Mouse (Mus musculus) right cerebral cortex, adult 2 months (tissue): Measurements from ENCODE around the gene Sh3bp1.
A peak's percentile ranks its signal among the peaks of the same experiment; 100 is the strongest.
"Not testable (repeated sequence)": the region's sequence is repeated elsewhere in the genome, so short reads cannot be mapped to it uniquely, and the experiment has no call there.

Experiments used
- DNase-seq, 2 experiments: peaks; one replicate each; pipeline ENCODE4 v3.0.0; 2021 to 2022; ENCODE audit warnings: low spot score in 2 of 2

Sh3bp1 gene

GRCm38 (mm10) chr15:78877810-78878390 lies 21.7 kb upstream of the Sh3bp1 start:
- peak in 1 of 2 experiments; percentile 14 for DNase-seq

DNA sequence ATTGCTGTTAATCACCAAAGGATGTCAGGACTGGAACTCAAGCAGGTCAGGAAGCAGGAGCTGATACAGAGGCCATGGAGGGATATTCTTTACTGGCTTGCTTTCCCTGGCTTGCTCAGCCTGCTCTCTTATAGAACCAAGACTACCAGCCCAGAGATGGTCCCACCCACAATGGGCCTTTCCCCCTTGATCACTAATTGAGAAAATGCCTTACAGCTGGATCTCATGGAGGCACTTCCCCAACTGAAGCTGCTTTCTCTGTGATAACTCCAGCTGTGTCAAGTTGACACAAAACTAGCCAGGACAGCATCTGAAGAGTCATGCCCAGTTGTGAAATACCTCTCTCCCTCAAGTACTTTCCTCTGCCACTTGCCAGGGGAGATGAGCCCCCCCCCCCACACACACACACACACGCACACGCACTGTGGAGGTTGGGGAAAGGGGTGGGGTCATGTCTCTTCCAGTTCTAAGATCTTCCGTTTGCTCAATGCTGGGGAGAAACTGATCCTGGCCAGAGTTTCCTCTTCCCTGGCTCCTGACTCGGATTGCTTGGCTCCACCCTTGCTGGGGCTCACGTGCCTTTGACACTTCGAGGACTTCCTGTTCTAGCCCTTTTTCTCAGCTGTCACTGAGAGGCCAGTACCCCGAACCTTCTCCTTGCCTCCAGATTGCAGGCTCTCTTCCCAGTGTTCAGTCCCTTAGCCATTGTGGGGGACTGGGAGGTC lies 20.6 kb upstream of the Sh3bp1 start:
- not testable (repeated sequence) for DNase-seq

GRCm38 (mm10) chr15:78880432-78880831 lies 19.1 kb upstream of the Sh3bp1 start:
- DNase-seq = no peak

DNA sequence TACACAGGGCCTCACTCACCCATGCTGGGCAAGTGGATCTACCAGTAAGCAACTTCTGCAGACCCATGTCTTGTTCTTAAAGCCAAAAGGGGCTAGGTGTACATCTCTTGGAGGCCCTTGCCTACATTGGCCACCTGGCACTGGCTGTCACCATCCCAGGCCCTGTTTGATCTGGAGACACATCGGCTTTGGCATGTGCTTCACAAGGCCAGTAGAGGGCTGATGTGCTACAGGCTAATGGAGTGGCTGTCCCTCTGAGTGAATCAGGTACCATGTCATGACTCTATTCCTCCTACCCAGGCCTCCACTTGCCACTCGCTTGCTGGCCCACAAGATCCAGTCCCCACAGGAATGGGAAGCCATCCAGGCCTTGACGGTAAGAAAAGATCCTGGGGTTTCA lies 17.7 kb upstream of the Sh3bp1 start:
- no peak for DNase-seq

DNA sequence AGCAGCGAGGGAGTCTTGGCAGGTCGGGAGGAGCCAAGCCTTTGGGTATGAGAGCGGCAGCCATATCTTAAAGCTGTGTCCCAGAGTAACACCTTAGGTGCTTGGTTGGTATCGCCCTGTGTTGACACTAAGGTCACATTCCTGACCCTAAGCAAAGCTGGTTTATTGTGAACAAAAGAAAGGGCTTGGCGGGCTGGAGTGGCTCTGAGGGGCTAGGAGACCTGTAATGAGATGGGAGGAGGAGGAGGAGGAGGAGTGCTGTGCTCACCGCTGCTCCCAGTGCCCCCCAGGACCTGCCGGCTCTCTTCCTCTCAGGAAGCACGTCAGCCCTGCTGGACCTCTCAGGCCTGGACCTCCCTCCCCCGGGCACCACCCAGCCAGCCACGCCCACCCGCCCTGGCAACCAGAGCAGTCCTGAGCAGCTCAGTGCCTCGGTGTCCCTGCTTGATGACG lies 10.1 kb upstream of the Sh3bp1 start:
- DNase-seq = no peak

DNA sequence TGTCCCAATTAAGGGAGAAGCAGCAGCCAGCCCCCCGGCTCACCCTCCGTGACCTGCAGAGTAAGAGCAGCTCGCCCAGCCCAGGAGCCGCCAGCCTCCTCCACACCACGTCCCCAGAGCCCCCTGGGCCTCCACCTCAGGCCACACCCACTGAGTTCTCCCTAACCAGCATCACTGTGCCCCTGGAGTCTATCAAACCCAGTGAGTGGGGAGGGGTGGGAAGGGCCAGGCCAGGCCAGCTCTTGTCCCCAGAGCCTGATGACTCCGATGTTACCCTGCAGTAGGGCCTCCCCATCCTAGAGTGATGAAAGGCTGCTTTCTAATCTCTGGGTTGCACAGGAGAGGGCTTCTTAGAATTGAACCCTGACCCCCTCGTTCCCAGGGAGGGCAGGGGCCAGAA lies 7.1 kb upstream of the Sh3bp1 start:
- DNase-seq = no peak

DNA sequence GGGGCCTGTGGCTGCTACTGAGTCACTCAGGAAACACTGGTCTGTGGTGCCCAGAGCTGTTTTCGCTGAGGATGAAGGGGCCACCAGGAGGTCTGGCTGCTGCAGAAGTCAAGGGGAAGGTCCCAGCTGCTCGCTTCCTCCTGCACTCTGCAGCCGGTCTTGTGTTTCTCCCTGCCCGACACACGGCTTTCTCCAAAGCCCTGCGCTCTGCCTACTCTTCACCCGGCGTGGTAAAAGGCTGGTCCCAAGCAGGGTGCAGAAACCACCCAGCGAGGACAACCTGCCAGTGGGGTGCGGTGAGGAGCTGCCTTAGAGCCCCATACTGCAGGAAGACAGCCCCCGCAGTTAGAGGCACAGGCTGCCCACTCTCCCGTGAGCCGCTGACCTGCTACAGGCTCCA lies 4.8 kb upstream of the Sh3bp1 start:
- DNase-seq = no peak

DNA sequence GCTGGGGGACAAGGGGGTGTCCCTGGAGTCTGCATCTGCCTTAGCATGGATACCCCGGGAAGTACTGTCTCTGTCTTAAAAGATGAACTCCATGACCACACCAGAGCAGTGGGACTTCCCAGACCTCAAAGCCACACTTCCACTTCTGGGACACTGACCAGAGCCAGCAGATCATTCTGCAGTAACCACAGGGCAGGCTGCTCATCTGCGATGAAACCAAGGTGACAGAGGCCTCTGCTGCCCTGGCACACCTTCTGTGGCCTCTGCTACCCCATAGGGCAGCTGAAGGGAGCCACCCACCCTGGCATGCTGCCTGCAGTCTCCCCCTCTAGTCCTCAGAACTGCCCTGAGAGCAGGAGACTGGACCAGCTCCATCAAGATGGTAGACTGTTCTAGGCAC lies 3.8 kb upstream of the Sh3bp1 start:
- no peak for DNase-seq

- no peak for DNase-seq
These were observed 3.4 kb upstream of the Sh3bp1 start for GRCm38 (mm10) chr15:78896149-78896548.

- DNase-seq = no peak
These were observed 2.1 kb upstream of the Sh3bp1 start for GRCm38 (mm10) chr15:78897488-78897887.

- DNase-seq = no peak
These were observed 1.0 kb upstream of the Sh3bp1 start for GRCm38 (mm10) chr15:78898507-78899001.

GRCm38 (mm10) chr15:78899409-78899739 lies 194 bp upstream of the Sh3bp1 start, which contains the start of gene Gm49510:
Gene Gm49510 (plus strand): TSS chr15:78899667.
- DNase-seq = peak in 1 of 2 experiments; percentile 9

- DNase-seq = no peak
These were observed 1.2 kb downstream of the Sh3bp1 start for GRCm38 (mm10) chr15:78900585-78901421.

- no peak for DNase-seq
These were observed 1.8 kb downstream of the Sh3bp1 start for GRCm38 (mm10) chr15:78901422-78901789.

GRCm38 (mm10) chr15:78903243-78903642 lies 3.7 kb downstream of the Sh3bp1 start:
- DNase-seq = peak; percentile 90 to 91

GRCm38 (mm10) chr15:78908399-78908798 lies 8.8 kb downstream of the Sh3bp1 start:
- no peak for DNase-seq

- DNase-seq = no peak
These were observed 9.4 kb downstream of the Sh3bp1 start for GRCm38 (mm10) chr15:78908982-78909381.

- peak; percentile 46 to 53 for DNase-seq
These were observed 12.5 kb downstream of the Sh3bp1 start for GRCm38 (mm10) chr15:78912040-78912439.

DNA sequence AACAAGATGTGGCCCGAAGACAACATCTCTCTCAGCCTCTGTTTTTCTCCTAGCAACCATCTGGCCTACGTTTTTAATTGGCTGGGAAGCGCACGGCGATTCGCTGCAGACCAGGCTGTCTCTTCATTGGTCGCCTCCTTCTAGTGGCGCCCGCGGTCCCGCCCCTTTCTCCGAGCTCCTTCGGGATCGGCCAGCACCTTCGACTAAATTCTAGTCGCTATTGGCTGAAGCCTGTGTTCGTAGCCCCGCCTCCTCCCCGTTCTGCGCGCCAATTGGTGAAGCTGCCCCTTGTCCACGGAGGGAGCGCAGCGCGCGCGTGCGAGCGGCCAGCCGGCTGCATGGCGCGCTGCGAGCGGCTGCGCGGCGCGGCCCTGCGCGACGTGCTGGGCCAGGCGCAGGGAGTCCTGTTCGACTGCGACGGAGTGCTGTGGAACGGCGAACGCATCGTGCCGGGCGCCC lies 14.1 kb downstream of the Sh3bp1 start, which contains the start of gene Pdxp:
TSS of gene Pdxp (plus strand) at position 288 of the 459 bp plus-strand sequence.
- peak; percentile 96 to 98 for DNase-seq

- DNase-seq = peak; percentile 45 to 58
These were observed 14.7 kb downstream of the Sh3bp1 start for GRCm38 (mm10) chr15:78914091-78914822.

- DNase-seq = no peak
These were observed 15.5 kb downstream of the Sh3bp1 start for GRCm38 (mm10) chr15:78914823-78915659.
